Mouse (Mus musculus) ES-Bruce4 (cell line): ENCODE measurements around the gene Bsn.

Source experiments
- CTCF ChIP-seq: IDR thresholded peaks from one replicate; pipeline ENCODE4 v1.8.1; 2011; ENCODE audit warnings: low read depth, low read length
- EP300 ChIP-seq: IDR thresholded peaks from 2 replicates; pipeline ENCODE4 v1.6.1; 2011; ENCODE audit warnings: low read depth, low read length; ENCODE audit not compliant: insufficient read depth

- TF ChIP-seq EP300, result no peak
- TF ChIP-seq CTCF, result no peak
Observed at GRCm38 (mm10) chr9:108146451-108146850, 43.7 kb downstream of the Bsn start.
